Mouse (Mus musculus): ENCODE measurements at regions not wholly inside any gene's neighbourhood (a gene's known extent, or its start where the extent isn't known, plus 50 kb on each side); places are given as distances from the start of the nearest gene placed in this dataset.

GRCm38 (mm10) chr8:73512613-73513012, 159.3 kb upstream of the Large1 start:
- peak; percentile 29 to 60 for DNase-seq (ENCODE audit: low spot score in 2 of 2)
